Mouse (Mus musculus): ENCODE measurements around the gene Nol10. TPM values are rescaled to one million over a fixed set of nuclear protein-coding genes. Genes with fewer than 3 reads are reported as not detected.

The Nol10 gene
- total RNA-seq, 1 experiment: 22.3 TPM

DNA sequence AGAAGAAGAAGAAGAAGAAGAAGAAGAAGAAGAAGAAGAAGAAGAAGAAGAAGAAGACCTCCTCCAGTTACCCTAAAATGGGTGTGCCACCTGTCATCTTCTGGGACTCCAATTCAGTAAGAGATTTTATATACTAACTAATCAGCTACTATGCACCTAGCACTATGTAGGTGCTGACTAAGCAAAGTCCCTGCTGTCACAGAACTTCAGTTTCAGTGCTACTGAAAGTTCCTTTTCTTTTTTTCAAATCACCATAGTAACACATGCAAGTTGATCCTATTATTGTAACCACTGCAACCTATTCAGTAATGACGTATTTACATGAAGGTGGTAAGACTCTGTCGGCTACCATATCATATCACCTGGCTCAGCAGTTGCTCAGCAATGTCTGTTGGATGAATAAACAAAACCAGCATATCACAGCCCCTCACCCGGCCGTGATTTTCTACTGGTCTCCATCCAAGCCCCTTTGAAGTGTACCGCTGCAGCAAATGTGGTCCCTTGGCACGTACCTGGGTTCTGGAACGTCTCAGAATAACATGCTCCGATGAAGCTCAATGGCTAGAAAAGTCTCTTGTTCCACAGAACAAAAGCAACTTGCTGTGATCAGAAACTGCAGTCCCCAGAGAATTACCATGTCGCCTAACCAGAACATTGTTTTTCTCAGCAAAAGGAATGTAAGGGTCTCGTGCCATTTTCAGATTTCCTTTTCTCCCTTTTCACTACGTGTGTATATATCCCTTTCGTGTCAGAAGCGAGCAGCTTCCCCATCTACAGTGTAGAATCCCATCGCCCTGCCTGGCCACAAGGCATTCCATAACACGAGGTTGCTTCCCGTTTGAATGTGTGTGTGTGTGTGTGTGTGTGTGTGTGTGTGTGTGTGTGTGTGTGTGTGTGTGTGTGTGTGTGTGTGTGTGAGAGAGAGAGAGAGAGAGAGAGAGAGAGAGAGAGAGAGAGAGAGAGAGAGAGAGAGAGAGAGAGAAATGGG is 37.1 kb upstream of the Nol10 start:
- TF ChIP-seq HCFC1 (IDR thresholded peaks at IDR 0.05; ENCODE audit: borderline replicate concordance, insufficient read depth, low read length): no peak
- TF ChIP-seq MAFK (IDR thresholded peaks at IDR 0.05; ENCODE audit: insufficient read depth, low read depth, low read length): no peak
- no peak for TF ChIP-seq CHD2 (IDR thresholded peaks at IDR 0.05; ENCODE audit: low read depth, low read length)
- no peak for TF ChIP-seq ZC3H11A (IDR thresholded peaks at IDR 0.05; ENCODE audit: borderline replicate concordance, low read depth, low read length)
- no peak for TF ChIP-seq ZNF384 (IDR thresholded peaks at IDR 0.05; ENCODE audit: low read depth, low read length)
- DNase-seq (ENCODE audit: low read depth, low spot score): no peak
- Histone ChIP-seq H3K27ac (ENCODE audit: insufficient read depth, low read depth, low read length, poor library complexity, severe bottlenecking) (no peak overlapping the region), H3K9me3 (ENCODE audit: control insufficient read depth, insufficient read depth, low read depth, low read length) (no peaks in the 10 kb centered on the region), H3K4me1 (ENCODE audit: control insufficient read depth in 2 of 2, insufficient read depth in 2 of 2, low read length in 2 of 2, poor library complexity in 1 of 2) (no peaks in the 10 kb centered on the region), H3K36me3 (ENCODE audit: control insufficient read depth, insufficient read depth, low read length, poor library complexity, severe bottlenecking) (no peaks in the 10 kb centered on the region), H3K9ac (ENCODE audit: insufficient read depth, low read depth, low read length, poor library complexity, severe bottlenecking) (no peak overlapping the region), H3K4me3 (ENCODE audit: insufficient read depth in 1 of 2, low read depth in 1 of 2, low read length in 2 of 2, poor library complexity in 1 of 2, severe bottlenecking in 1 of 2) (no peak overlapping the region)
- in situ Hi-C loops (cut with MboI; ENCODE audit: low sequenced_read_pairs in 2 of 2, unreplicated experiment in 2 of 2): no loop called here

DNA sequence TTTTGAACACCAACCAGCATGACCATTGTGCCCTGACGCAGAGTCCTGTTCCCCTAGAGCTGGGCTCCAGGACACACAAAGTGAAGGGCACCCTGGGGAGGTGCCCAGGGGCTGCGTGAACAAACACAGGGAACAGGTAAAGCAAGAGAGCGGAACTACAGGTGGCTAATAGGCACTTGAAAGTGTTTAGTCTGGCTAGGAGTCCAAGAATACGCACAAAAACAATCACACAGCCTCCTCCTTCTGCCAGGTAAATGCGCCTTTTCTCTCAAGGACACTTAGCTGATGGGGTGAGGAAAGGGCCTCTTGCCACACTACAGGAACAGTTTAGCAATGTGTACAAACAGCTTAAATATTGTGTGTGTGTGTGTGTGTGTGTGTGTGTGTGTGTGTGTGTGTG is 32.2 kb upstream of the Nol10 start:
- no peaks in the 10 kb centered on the region for H3K4me1 ChIP-seq (ENCODE audit: control insufficient read depth in 2 of 2, insufficient read depth in 2 of 2, low read length in 2 of 2, poor library complexity in 1 of 2)
- H3K9me3 ChIP-seq (ENCODE audit: control insufficient read depth, insufficient read depth, low read depth, low read length): no peaks in the 10 kb centered on the region
- no peaks in the 10 kb centered on the region for H3K36me3 ChIP-seq (ENCODE audit: control insufficient read depth, insufficient read depth, low read length, poor library complexity, severe bottlenecking)
- TF ChIP-seq MAFK (IDR thresholded peaks at IDR 0.05; ENCODE audit: insufficient read depth, low read depth, low read length): no peak
- no peak for TF ChIP-seq ZC3H11A (IDR thresholded peaks at IDR 0.05; ENCODE audit: borderline replicate concordance, low read depth, low read length)
- TF ChIP-seq CHD2 (IDR thresholded peaks at IDR 0.05; ENCODE audit: low read depth, low read length): no peak
- TF ChIP-seq HCFC1 (IDR thresholded peaks at IDR 0.05; ENCODE audit: borderline replicate concordance, insufficient read depth, low read length): no peak
- TF ChIP-seq ZNF384 (IDR thresholded peaks at IDR 0.05; ENCODE audit: low read depth, low read length): no peak
- H3K27ac ChIP-seq (ENCODE audit: insufficient read depth, low read depth, low read length, poor library complexity, severe bottlenecking): no peak overlapping the region
- no peak overlapping the region for H3K9ac ChIP-seq (ENCODE audit: insufficient read depth, low read depth, low read length, poor library complexity, severe bottlenecking)
- in situ Hi-C loops (cut with MboI; ENCODE audit: low sequenced_read_pairs in 2 of 2, unreplicated experiment in 2 of 2): no loop called here
- no peak for DNase-seq (ENCODE audit: low read depth, low spot score)
- no peak overlapping the region for H3K4me3 ChIP-seq (ENCODE audit: insufficient read depth in 1 of 2, low read depth in 1 of 2, low read length in 2 of 2, poor library complexity in 1 of 2, severe bottlenecking in 1 of 2)

DNA sequence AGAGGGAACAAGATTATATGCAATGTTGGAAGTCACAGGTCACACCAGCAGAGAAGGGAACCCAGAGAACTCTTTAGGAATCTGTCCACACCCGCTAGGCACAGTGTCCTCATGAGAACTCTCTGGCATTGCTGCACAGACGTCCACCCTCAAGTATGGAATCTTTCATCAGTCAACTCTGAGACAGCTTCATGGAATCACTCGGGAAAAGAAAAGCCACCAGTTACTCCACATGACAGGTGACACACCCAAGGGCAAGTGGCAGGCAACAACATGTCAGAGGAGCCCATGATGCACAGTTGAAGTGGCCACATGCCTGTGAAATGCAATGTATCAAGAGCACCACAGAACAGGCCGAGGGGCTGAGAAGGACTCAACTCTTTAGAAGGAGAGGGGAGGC is 30.3 kb upstream of the Nol10 start:
- in situ Hi-C loops (cut with MboI; ENCODE audit: low sequenced_read_pairs in 2 of 2, unreplicated experiment in 2 of 2): no loop called here
- H3K36me3 ChIP-seq (ENCODE audit: control insufficient read depth, insufficient read depth, low read length, poor library complexity, severe bottlenecking): no peaks in the 10 kb centered on the region

DNA sequence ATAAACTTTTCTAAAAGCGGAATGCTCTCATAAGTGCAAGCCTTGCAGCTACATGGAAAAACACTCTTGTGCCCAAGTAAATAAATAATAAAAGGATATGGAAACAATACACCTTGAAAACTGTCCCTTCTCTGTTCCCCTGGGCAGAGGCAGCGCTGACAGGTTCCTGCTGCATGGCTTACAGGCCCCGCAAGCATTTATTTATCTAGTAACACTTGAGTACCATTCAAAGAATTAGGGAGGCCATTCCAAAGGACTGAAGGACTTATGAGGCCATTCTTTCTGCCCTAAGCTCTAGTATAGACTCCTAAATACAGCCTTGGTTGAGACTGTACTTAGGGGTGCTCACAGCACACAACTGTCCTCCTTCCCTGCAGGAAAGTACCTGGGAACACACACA is 29.8 kb upstream of the Nol10 start:
- H3K36me3 ChIP-seq (ENCODE audit: control insufficient read depth, insufficient read depth, low read length, poor library complexity, severe bottlenecking): no peaks in the 10 kb centered on the region
- no peaks in the 10 kb centered on the region for H3K9me3 ChIP-seq (ENCODE audit: control insufficient read depth, insufficient read depth, low read depth, low read length)
- TF ChIP-seq ZNF384 (IDR thresholded peaks at IDR 0.05; ENCODE audit: low read depth, low read length): no peak
- no peak for TF ChIP-seq ZC3H11A (IDR thresholded peaks at IDR 0.05; ENCODE audit: borderline replicate concordance, low read depth, low read length)
- TF ChIP-seq MAFK (IDR thresholded peaks at IDR 0.05; ENCODE audit: insufficient read depth, low read depth, low read length): no peak
- TF ChIP-seq CHD2 (IDR thresholded peaks at IDR 0.05; ENCODE audit: low read depth, low read length): no peak
- TF ChIP-seq HCFC1 (IDR thresholded peaks at IDR 0.05; ENCODE audit: borderline replicate concordance, insufficient read depth, low read length): no peak
- DNase-seq (ENCODE audit: low read depth, low spot score): no peak
- in situ Hi-C loops (cut with MboI; ENCODE audit: low sequenced_read_pairs in 2 of 2, unreplicated experiment in 2 of 2): no loop called here
- H3K4me1 ChIP-seq (ENCODE audit: control insufficient read depth in 2 of 2, insufficient read depth in 2 of 2, low read length in 2 of 2, poor library complexity in 1 of 2): no peaks in the 10 kb centered on the region
- no peak overlapping the region for H3K27ac ChIP-seq (ENCODE audit: insufficient read depth, low read depth, low read length, poor library complexity, severe bottlenecking)
- no peak overlapping the region for H3K9ac ChIP-seq (ENCODE audit: insufficient read depth, low read depth, low read length, poor library complexity, severe bottlenecking)
- no peak overlapping the region for H3K4me3 ChIP-seq (ENCODE audit: insufficient read depth in 1 of 2, low read depth in 1 of 2, low read length in 2 of 2, poor library complexity in 1 of 2, severe bottlenecking in 1 of 2)

More for the DNA sequence above, 30.3 kb upstream of the Nol10 start:
- Histone ChIP-seq H3K9ac (ENCODE audit: insufficient read depth, low read depth, low read length, poor library complexity, severe bottlenecking) (no peak overlapping the region), H3K9me3 (ENCODE audit: control insufficient read depth, insufficient read depth, low read depth, low read length) (no peaks in the 10 kb centered on the region), H3K4me1 (ENCODE audit: control insufficient read depth in 2 of 2, insufficient read depth in 2 of 2, low read length in 2 of 2, poor library complexity in 1 of 2) (no peaks in the 10 kb centered on the region), H3K27ac (ENCODE audit: insufficient read depth, low read depth, low read length, poor library complexity, severe bottlenecking) (no peak overlapping the region), H3K4me3 (ENCODE audit: insufficient read depth in 1 of 2, low read depth in 1 of 2, low read length in 2 of 2, poor library complexity in 1 of 2, severe bottlenecking in 1 of 2) (no peak overlapping the region)
- no peak for TF ChIP-seq CHD2 (IDR thresholded peaks at IDR 0.05; ENCODE audit: low read depth, low read length)
- no peak for TF ChIP-seq HCFC1 (IDR thresholded peaks at IDR 0.05; ENCODE audit: borderline replicate concordance, insufficient read depth, low read length)
- TF ChIP-seq ZC3H11A (IDR thresholded peaks at IDR 0.05; ENCODE audit: borderline replicate concordance, low read depth, low read length): no peak
- TF ChIP-seq MAFK (IDR thresholded peaks at IDR 0.05; ENCODE audit: insufficient read depth, low read depth, low read length): no peak
- no peak for TF ChIP-seq ZNF384 (IDR thresholded peaks at IDR 0.05; ENCODE audit: low read depth, low read length)
- no peak for DNase-seq (ENCODE audit: low read depth, low spot score)

Data from ES-E14 (cell line).